Mouse (Mus musculus) intestine, postnatal 0 days (tissue): ENCODE measurements around the gene Aldoart2. TPM values are rescaled to one million over a fixed set of nuclear protein-coding genes. Genes with fewer than 3 reads are reported as not detected.

Experiments used
- ATAC-seq: fragments of 200-750 bp; cut with Nextera tagmentation; 2 replicates; pipeline ENCODE4 v1.8.0; 2017; ENCODE audit warnings: mild to moderate bottlenecking, moderate TSS enrichment, moderate library complexity
- H3K27ac ChIP-seq: fragments of 300-500 bp; sonication (generic); 2 replicates; pipeline ENCODE4 v1.5.1; 2014; ENCODE audit warnings: mild to moderate bottlenecking, low read depth, low read length, moderate library complexity
- H3K27me3 ChIP-seq: fragments of 300-500 bp; sonication (generic); replicated peaks from 2 replicates; pipeline ENCODE4 v1.6.1; 2014; ENCODE audit warnings: low read length, mixed read lengths; ENCODE audit not compliant: control insufficient read depth, insufficient read depth
- H3K36me3 ChIP-seq: fragments of 300-500 bp; sonication (generic); 2 replicates; pipeline ENCODE4 v1.6.1; 2014; ENCODE audit warnings: mild to moderate bottlenecking, moderate library complexity; ENCODE audit not compliant: control insufficient read depth, insufficient read depth
- H3K4me1 ChIP-seq: fragments of 300-500 bp; sonication (generic); replicated peaks from 2 replicates; pipeline ENCODE4 v1.6.1; 2014; ENCODE audit warnings: antibody characterized with exemption, low read length, mixed read lengths; ENCODE audit not compliant: control insufficient read depth, insufficient read depth
- H3K4me2 ChIP-seq: fragments of 300-500 bp; sonication (generic); replicated peaks from 2 replicates; pipeline ENCODE4 v1.6.1; 2014; ENCODE audit warnings: low read depth, mild to moderate bottlenecking, moderate library complexity
- H3K4me3 ChIP-seq: fragments of 300-500 bp; sonication (generic); 2 replicates; pipeline ENCODE4 v1.5.1; 2014; ENCODE audit warnings: low read depth, low read length
- H3K9ac ChIP-seq: fragments of 300-500 bp; sonication (generic); 2 replicates; pipeline ENCODE4 v1.6.1; 2014; ENCODE audit warnings: mild to moderate bottlenecking, low read depth, low read length
- H3K9me3 ChIP-seq: fragments of 300-500 bp; sonication (generic); 2 replicates; pipeline ENCODE4 v1.6.1; 2016; ENCODE audit warnings: mixed run types; ENCODE audit not compliant: control insufficient read depth
- CTCF ChIP-seq: sonication (generic); IDR thresholded peaks from 2 replicates; pipeline ENCODE4 v1.5.1; 2016; ENCODE audit warnings: low read depth, mild to moderate bottlenecking, control low read depth, antibody characterized with exemption, moderate library complexity
- WGBS: fragments of 180-500 bp; shearing (Covaris S2); extraction: QIAGEN DNeasy Blood & Tissue Kit; methylation state at CpG from one replicate; pipeline ENCODE4 v1.1.7; 2014; 5-methylcytosine and 5-hydroxymethylcytosine counted together
- polyA plus RNA-seq: library from polyadenylated mRNA; unstranded; fragments of >200 nt; fragmentation: Nextera tagmentation; extraction: Ambion mirVana; gene quantifications from 2 replicates; pipeline ENCODE4 v1.2.1, GENCODE M21; 2015

Aldoart2 gene
- polyA plus RNA-seq, 1 experiment from 2014 or later = 0.13 TPM

GRCm38 (mm10) chr12:55598887-55599561, 34.0 kb downstream of the Aldoart2 start, which contains the start of gene Insm2:
Gene Insm2, plus strand, starts transcription at chr12:55599427.
- H3K4me2 ChIP-seq = peak within 1 kb of the TSS; percentile 69
- H3K4me3 ChIP-seq = peak within 1 kb of the TSS; percentile 47
- no peak for TF ChIP-seq CTCF
- under 1% methylated on average over 77 of the region's 77 CpGs for WGBS
- H3K27me3 ChIP-seq = peaks cover 38% of the 10 kb centered on the region
- 0 out of 2 replicates have a peak, but pooled peaks cover 4% of the 10 kb centered on the region for H3K36me3 ChIP-seq
- no peaks in the 10 kb centered on the region for H3K9me3 ChIP-seq
- no peak for ATAC-seq
- H3K9ac ChIP-seq = no peak within 1 kb of the TSS
- H3K27ac ChIP-seq = no peak within 1 kb of the TSS
- peaks cover 4% of the 10 kb centered on the region; the same call in 1 of the 2 replicates for H3K4me1 ChIP-seq

GRCm38 (mm10) chr12:55599639-55600502, 34.8 kb downstream of the Aldoart2 start:
- 0 out of 2 replicates have a peak, but pooled peaks have one; percentile 4 for TF ChIP-seq CTCF
- WGBS = under 1% methylated on average over 106 of the region's 109 CpGs
- Histone ChIP-seq H3K27me3 (peaks cover 38% of the 10 kb centered on the region), H3K9me3 (no peaks in the 10 kb centered on the region), H3K4me3 (peak overlapping the region; percentile 47), H3K27ac (no peak overlapping the region), H3K36me3 (0 out of 2 replicates have a peak, but pooled peaks cover 4% of the 10 kb centered on the region), H3K9ac (no peak overlapping the region), H3K4me2 (peak overlapping the region; percentile 69), H3K4me1 (peaks cover 4% of the 10 kb centered on the region; the same call in 1 of the 2 replicates)
- peak; percentile 86 for ATAC-seq

- H3K9ac ChIP-seq = no peak overlapping the region
- ATAC-seq = peak; percentile 20; the same call in 1 of the 2 replicates
- H3K27me3 ChIP-seq = peaks cover 38% of the 10 kb centered on the region
- H3K4me2 ChIP-seq = peak overlapping the region; percentile 69
- H3K27ac ChIP-seq = no peak overlapping the region
- H3K4me3 ChIP-seq = peak overlapping the region; percentile 47
- TF ChIP-seq CTCF = no peak
- H3K9me3 ChIP-seq = no peaks in the 10 kb centered on the region
- H3K36me3 ChIP-seq = peaks cover 8% of the 10 kb centered on the region; the same call in 1 of the 2 replicates
- H3K4me1 ChIP-seq = peaks cover 4% of the 10 kb centered on the region; the same call in 1 of the 2 replicates
- 7% methylated on average over 42 of the region's 42 CpGs for WGBS
Observed at GRCm38 (mm10) chr12:55600503-55600994, 35.5 kb downstream of the Aldoart2 start.

GRCm38 (mm10) chr12:55604411-55604810, 39.4 kb downstream of the Aldoart2 start:
- ATAC-seq = no peak
- Histone ChIP-seq H3K4me2 (no peak overlapping the region), H3K4me3 (no peak overlapping the region), H3K4me1 (no peaks in the 10 kb centered on the region), H3K27me3 (peaks cover 18% of the 10 kb centered on the region), H3K27ac (no peak overlapping the region), H3K36me3 (peaks cover 11% of the 10 kb centered on the region; the same call in 1 of the 2 replicates), H3K9ac (no peak overlapping the region), H3K9me3 (no peaks in the 10 kb centered on the region)
- TF ChIP-seq CTCF = no peak
- 77% methylated on average over 3 of the region's 3 CpGs for WGBS

- WGBS = 53% methylated on average over 4 of the region's 4 CpGs
- no peaks in the 10 kb centered on the region for H3K9me3 ChIP-seq
- peaks cover 14% of the 10 kb centered on the region; the same call in 1 of the 2 replicates for H3K36me3 ChIP-seq
- H3K4me2 ChIP-seq = no peak overlapping the region
- ATAC-seq = no peak
- no peaks in the 10 kb centered on the region for H3K27me3 ChIP-seq
- TF ChIP-seq CTCF = no peak
- no peak overlapping the region for H3K4me3 ChIP-seq
- no peak overlapping the region for H3K9ac ChIP-seq
- H3K27ac ChIP-seq = no peak overlapping the region
- H3K4me1 ChIP-seq = no peaks in the 10 kb centered on the region
Observed at GRCm38 (mm10) chr12:55607902-55608301, 42.9 kb downstream of the Aldoart2 start.

GRCm38 (mm10) chr12:55610812-55611211, 45.8 kb downstream of the Aldoart2 start:
- H3K27ac ChIP-seq = no peak overlapping the region
- H3K36me3 ChIP-seq = peaks cover 3% of the 10 kb centered on the region; the same call in 1 of the 2 replicates
- WGBS = 75% methylated on average over 2 of the region's 2 CpGs
- no peaks in the 10 kb centered on the region for H3K27me3 ChIP-seq
- no peak for ATAC-seq
- no peaks in the 10 kb centered on the region for H3K9me3 ChIP-seq
- H3K9ac ChIP-seq = no peak overlapping the region
- TF ChIP-seq CTCF = no peak
- H3K4me1 ChIP-seq = no peaks in the 10 kb centered on the region
- H3K4me2 ChIP-seq = no peak overlapping the region
- H3K4me3 ChIP-seq = no peak overlapping the region

Other genes with a start within 250 kb of the Aldoart2 start
- 279 and 292 TPM in 2 replicates for gene Psma6, start 181.0 kb upstream of the Aldoart2 start, polyA plus RNA-seq
- 47.1 and 49.7 TPM in 2 replicates for gene Nfkbia, start 72.6 kb upstream of the Aldoart2 start, polyA plus RNA-seq
- 0.04 TPM in 1 of 2 replicates, not detected in the other for gene Insm2, start 34.2 kb downstream of the Aldoart2 start, polyA plus RNA-seq